Mouse (Mus musculus): ENCODE measurements around the gene Tapbpl.

Tapbpl gene

DNA sequence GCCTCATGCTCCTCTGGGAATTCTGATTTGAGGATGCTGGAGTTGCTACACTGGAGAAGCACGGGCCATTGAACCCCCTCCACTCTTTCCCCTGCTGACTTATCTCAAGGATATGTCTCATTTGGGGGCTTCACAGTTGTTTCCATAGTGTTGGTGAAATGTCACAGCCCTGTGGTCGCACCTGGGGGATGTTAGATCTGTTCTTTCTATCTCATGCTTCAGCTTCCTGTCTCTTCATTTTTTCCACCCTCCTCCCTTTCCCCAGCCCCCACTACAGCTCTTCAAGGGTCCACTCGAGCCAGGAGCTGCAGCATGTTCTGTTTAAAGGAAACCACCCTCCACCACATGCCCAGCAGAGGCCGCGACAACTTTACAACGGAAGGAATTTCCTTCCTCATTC, 6.7 kb upstream of the Tapbpl start:
- no peak for DNase-seq

DNA sequence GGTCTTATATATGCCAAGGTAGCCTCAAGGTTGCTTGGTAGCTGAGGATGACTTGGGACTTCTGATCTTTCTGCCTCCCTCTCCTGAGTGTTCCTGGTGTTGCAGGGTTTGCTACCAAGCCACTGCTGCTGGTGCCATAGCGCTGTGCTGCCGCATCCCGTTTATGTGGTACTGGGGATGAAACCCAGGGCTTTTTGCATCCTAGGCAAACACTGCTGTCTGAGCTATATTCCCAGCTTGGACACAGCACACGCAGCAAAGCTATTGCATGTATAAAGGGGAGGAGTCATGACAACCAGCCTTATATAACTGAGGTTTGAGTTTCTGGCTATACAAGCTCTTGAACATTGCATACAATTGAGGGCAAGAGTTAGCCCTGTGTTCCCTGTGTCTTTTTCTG, 5.8 kb upstream of the Tapbpl start:
- no peak for DNase-seq

DNA sequence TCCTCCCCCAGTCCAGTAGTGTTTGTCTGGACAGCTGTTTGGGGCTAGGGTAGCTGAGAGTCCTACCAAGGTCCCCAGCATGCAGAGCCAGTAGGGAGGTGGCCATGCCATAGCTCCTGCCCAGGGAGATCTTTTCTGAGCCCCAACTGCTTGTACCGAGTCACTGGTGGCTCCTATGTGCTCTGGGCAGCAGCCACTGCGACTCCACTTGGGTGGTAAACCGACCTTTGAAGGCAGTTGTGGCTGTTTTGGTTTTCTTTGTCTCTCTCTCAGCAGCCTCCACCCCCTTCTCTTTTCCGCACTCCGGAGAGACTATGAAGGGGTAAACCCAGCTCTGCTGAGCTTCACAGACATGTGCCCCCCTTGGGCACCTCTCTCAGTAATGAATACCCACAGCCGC, 5.1 kb upstream of the Tapbpl start, which contains the start of gene Cd27:
TSS of gene Cd27 (minus strand) at position 229 of the 400 bp plus-strand sequence.
- no peak for DNase-seq

DNA sequence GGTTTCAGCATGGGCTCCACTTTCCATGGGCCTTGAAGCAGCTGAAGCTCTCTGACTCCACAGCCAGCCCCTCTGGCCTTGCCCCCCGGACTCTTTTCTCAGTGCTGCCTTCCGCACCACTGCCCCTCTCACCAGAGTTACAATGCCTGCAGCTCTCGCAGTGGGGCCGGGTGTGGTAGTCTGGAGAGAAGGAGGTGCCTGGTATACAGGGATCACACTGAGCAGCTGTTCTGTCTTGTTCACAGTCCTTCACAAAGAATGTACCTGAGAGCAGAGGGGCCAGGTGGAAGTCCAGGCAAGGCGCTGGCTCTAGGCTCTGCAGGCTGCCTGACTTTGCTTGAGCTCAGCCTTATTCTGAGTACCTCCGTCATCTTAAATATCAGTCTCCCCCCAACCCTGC, 4.7 kb upstream of the Tapbpl start:
- no peak for DNase-seq

DNA sequence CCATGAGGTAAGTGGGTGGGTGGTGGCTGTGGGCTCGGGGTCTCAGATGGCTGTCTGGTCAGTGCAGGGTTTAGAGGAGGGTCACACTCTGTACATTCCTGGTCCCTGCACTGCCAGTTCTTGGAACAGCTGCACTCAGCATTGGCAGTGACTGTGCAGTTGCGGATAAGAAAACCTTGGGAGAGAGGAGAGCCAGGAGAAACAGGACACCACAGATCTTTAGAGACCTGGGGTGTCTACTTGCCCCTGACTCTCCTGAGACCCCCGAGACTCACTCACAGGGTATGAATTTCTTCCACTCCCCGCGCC, 2.8 kb upstream of the Tapbpl start:
- DNase-seq: no peak

DNA sequence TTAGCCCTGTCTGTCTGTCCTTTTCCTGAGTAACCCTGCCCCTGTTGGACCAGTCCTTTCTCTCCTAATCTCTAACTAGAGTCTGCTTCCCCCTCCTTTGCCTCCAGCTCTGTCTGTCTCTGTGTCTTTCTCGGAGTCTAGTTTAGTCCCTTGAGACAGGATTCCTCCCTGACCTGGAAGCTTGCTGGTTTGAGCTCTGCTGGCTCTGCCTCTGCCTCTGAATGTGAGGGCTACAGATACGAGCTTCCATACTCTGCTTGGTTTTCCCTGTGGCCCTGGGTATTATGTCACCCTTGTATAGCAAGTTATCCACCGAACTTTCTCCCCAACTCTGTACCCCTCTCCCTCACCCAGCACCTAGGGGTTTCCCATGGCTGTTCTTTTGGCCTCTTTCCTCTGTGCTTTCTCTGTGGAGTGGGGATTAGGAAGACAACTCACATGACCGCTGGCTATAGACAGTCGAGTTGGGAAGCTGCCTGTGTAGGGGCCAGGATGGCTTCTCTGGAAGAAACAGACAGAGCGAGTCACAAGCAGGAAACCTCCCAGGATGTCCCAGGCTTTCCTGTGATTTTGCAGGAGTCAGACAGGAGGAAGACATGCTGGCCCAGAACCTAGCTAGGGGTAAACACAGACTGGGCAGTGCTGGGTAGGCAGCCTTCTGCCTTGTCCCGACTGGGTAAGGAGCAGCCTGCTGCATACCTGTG, 2.3 kb upstream of the Tapbpl start:
- DNase-seq: no peak

DNA sequence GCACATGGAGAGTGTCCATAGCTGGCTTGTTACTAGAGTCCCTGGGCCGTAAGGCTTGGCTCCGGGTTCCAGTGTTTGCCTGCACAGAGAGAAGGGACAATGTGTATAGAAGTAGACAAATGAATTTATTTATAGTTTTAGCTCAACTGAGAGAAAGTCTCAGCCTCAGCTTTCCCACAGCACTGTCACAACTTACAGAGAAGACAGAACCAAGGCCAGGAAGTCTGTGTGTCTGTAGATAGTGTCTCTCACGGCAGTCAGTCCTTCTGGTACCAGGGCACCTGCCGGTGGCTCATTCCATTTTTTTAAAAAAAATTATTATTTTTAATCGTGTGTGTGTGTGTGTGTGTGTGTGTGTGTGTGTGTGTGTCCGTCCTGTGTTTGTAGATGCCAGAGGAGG, 856 bp upstream of the Tapbpl start:
- no peak for DNase-seq

DNA sequence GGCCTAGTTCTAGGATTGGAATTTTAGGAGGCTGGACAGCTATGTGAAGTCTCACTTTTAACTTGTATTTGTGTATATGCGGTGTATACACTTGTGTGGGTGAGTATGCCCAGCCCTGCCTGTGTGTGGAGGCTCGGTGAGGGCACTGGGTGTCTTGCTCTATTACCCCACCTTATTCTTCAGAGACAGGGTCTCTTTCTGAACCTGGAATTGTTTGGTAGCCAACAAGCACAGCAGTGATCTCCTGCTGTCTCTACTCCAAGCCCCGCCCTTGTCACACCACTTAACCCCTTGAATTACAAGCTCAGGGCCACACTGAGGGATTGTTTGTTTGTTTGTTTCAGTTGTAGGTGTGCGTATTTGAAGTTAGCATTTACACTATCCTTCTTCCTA, 381 bp upstream of the Tapbpl start:
- peak; percentile 21 to 28 for DNase-seq

DNA sequence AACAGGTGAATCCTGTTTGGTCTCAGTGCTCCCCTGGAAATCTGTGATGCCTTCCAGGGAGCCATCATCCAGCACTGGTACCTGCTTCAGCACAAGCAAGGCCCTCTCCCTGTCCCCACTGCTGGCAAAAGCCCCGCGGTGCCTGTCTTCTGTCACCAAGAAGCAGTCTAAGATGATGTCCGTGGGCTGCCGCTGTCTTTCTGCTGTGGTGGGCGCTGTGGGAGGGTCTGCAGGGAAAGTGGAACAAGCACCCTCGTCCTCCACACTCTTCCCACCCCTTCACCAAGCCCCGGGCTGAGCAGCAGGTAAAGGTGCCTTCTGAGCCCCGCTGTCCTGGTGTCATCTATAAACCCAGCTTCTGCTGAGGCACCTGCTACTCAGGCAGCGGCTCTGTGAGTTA, 1.1 kb downstream of the Tapbpl start:
- DNase-seq: no peak

DNA sequence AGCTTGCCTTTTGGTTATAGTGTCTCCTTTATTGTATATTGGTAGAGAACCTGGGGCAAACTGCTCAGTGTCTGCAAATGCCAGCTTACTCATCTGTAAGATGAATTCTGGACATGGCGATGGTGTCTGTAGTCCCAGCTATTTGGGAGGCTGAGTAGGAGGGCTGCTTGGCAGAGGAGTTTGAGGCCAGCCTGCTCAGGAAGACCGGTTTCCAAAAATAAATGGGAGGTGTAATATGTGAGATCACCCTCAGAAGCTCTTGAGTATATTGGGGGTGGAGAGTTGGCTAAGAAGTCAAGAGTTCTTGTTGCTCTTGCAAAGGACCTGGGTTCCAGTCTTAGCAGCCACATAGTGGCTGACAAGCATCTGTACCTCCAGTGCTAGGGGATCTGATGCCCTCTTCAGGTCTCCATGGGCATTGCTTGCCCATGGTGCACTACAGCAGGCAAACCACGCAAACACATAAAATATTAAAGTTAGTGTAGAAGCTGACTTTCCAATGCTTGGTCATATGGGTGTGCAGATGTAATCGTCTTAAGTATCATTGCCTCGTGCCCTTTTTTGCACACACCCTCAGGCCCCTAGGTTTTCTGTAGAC, 6.0 kb downstream of the Tapbpl start:
- DNase-seq: no peak

DNA sequence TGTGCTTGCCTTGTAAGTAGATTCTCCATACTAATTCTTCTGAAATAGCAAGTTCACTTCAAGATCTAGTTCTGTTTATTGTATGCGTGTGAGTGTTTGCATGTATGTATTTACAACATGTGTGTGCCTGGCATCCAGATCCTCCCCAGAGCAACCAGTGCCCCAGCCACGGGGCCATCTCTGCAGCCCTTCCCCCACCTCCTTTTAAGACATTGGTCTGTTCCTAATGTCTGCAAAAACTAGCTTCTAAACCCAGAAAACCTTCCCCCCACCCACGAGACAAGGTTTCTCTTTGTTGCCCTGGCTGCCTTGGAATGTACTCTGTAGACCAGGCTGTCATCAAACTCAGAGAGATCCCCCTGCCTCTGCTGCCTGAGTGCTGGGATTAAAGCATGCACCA, 9.1 kb downstream of the Tapbpl start:
- no peak for DNase-seq

DNA sequence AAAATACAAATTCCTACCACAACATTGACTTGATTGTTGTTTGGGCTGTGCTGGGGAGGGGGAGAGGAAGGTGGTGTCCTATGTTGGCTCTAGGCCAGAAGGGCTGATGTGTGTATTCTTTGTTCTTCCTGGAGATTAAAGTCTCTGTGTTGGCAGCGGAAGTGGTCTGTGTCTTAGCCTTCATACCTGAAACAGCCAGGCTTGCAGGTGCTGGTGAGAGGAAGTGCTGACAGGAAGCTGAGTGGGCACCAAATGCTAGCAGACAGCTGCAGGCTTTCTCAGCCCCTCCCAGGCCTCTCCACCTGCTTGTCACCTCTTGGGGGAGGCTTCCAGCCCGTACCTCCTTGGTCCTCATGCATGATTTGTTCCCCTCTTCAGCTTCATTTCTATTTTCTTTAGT, 9.5 kb downstream of the Tapbpl start:
- no peak for DNase-seq

DNA sequence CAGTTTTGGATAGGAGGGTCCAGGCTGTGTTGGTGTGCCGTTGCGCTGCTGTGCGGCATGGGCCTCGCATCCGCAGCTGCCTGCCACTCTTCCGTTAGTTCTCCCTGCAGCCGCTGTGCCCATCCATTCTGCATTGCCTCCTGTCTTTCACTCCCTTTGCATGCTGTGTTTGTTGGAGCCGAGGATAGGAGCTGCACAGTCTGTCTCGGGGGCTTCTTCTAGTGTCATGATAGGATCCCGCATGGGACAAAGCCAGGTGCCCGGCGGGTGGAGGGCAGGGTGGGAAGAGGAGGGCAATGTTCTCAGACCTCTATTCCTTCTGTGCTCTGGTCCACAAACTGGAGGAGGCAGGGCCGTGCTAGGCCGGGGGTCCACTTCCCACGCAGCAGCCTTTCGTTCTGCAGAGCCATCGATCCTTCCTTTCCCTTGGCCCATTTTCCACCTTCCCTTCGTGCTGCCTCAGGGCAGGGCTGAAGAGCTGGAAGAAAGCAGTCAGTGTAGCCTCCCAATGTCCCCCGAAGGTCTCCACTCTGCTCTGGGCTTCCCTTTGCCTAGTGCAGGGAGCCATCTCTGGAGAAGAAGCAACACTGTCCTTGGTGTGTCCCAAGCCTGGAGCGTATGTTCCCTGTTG, 10.4 kb downstream of the Tapbpl start:
- DNase-seq: no peak

DNA sequence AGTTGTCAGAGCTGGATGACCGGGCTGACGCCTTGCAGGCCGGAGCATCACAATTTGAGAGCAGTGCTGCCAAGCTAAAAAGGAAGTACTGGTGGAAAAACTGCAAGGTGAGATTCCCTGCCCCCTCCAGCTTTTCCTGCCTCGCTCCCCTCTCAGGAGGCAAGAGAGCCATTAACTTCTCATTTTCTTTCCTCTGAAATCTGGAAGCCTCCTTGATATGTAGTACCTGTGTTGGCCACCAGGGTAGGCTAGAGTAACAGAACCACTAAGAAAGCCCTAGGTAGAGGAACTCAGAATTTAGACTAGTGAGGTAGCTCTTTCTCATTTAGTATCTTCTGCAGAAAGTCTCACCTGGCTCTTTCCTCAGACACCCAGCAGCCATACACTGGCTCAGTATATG, 12.7 kb downstream of the Tapbpl start:
- peak; percentile 77 to 86 for DNase-seq

DNA sequence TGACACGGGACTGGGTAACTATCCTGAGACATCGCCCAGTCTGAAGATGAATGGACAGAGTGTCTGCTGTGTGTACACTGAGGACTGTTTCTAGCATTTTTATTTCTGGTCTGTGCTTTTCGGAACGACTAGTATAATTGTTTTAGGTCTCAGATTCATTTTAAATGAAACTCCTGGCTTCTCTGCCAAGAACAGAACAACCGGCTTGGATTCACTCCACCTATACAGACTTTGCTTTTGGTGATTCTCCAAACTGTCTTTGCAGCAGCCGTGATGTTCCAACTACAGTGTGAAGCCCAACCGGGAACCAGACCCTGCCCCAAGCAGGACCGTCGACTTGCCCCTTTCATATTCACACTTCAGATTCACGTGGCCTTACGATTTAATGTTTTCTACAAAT, 13.8 kb downstream of the Tapbpl start:
- no peak for DNase-seq

DNA sequence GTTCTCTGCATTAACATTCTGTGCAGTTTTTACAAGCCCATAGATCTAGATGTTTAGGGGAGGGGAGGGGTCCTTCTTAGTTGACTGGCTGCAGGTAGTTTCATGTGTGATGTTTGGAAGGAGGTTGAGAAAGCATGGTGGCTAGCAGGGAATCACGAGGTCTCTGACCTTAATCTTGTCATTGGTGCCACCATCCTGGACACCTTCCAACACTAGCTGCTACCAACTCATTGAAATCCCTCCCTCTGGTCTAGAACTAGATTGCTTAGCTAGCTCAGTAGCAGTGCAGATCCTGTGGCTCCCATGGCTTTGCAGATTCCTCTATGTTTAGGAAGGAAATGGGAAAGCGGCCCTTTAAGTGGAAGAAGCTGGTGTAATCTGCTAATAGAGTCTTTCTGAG, 14.8 kb downstream of the Tapbpl start:
- peak; percentile 28 to 45 for DNase-seq

DNA sequence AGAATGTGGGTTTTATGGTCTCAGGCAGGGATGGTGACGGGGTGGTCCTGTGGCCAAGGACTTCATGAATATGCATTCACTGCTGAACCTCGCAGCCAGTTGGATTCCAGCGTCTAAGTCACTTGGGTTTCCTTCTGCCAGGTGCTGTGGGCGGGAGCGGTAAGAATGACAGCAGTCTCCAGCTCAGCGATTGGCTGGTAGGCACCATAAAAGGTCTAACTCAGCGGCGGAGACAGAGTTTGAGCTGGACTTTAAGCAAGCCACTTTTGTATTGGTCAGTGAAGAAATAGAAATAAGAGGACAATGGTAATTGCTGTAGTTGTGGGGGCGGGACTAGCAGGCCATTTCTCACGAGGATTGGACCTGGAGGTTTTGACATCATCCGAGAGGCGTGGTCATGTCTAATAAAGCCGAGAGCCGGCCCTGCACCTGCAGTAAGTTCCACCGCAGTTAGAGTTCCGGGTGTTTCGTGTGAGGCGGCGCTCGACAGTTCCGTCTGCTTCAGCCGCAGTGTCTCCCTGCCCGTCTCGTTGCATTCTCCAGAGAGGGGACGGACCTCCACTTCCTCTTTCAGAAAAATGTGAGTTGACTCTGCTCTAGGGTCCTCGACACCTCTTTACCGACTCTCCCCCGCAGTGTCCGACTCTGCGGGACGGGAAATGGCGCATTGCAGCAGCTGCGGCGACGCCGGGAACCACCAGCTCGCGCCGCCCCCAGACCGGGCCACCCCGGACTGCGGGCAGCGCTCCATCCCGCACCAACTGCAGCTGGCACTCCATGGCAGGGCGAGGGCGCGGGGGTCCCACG, 16.3 kb downstream of the Tapbpl start, which contains the start of gene Vamp1:
TSS of gene Vamp1 (plus strand) at position 404 of the 807 bp plus-strand sequence.
- DNase-seq: peak; percentile 96

DNA sequence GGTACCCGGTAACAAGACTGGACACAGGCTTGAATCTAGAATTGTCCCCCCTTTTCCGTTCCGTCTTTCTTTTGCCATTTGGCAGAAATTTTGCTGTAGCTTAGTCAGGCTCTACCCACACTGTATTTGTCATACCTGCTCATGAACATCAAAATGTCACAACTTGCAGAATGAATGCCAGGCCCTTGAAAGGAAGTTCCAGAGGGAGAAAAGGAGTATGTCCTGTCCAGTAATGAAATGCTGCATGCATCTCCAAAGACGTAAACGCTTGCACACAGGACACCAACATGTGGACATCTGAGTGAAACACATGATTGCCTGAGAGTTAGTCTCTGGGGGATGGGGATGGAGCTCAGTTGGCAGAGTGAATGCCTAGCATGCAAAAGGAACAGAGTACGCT, 17.9 kb downstream of the Tapbpl start:
- DNase-seq: no peak

DNA sequence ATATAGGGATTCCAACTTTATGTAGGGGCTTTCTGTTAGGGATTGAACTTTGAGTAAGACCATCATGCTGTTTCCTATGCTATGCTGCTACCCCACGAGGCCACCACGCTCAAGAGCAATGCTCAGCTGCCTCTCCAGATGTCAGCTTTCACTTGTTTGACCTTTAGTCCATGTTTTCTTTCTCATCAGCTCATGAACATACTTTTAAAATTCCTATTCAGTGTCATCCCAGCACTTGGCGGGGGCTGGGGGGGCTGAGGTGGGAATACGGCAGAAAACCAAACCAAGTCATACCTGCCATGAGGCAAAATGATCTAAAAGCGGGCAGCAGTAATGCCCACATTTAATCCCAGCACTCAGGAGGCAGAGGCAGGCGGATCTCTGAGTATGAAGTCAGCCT, 18.5 kb downstream of the Tapbpl start:
- DNase-seq: no peak

DNA sequence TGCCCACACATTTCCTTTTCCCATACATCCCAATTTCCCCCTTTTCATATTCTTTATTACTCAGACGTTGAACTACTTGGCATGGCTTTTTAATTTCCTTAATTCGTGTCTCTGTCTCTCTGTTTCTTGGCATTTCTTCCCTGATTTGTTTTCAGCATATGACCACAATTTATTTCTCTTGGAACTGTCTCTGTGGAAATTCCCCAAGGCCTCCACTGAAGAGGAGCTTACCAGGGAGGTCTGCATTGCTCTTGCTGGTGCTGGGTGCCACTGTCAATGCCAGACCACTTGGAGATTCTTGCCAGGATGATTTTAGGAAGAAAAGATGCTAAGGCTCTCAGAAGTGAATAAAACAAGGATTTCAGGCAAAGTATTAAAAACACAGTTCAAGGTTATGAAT, 19.0 kb downstream of the Tapbpl start:
- DNase-seq: no peak

DNA sequence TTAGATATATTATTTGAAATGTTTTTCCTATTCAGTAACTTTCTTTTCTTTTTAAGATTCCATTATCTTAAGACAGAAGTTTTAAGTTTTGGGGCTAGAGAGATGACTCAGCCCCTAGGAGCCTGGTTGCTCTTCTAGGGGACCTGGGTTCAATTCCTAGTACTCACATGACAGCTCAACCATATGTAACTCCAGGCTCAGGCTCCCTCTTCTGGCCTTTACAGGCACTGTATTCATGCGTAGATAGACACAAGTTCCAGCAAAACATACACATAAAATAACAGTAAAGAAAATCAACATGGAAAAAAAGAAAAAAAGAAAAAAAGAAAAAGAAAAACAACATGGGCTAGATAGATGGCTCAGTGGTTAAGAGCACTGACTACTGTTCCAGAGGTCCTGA, 21.2 kb downstream of the Tapbpl start:
- no peak for DNase-seq

DNA sequence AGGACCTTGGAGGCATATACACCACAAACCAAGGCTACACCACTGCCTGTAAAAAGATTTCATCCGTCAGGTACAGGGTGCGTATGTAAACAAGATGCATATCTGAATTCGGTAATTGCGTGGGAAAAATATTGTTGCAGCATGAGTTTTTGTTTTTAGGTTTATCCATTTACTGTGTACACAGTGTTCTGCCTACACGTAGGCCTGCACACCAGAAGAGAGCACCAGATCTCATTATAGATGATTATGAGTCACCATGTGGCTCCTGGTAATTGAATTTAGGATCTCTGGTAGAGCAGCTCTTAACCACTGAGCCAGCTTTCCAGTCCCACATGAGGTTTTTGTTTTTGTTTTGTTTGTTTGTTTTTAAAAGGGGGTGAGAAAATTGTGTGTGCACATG, 34.5 kb downstream of the Tapbpl start:
- no peak for DNase-seq

DNA sequence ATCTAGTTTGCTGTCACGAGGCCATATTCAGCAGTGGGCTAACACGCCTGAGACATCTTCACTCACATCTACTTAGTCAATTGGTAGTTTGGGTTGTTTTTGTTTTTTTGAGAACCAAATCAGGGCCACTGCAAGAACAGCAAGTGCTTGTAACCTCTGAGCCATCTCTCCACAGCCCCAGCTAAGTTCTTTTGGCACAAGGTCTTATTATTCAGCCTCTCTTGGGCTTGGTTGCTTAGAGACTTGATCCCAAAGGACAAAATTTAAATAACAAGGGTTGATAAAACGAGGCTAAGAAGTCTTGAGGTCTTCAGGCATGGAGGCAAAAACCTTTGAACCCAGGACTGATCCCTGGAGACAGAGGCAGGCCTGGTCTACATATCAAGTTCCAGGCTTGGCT, 35.4 kb downstream of the Tapbpl start:
- no peak for DNase-seq

Data from cerebellum, postnatal 10 days (tissue).